Mouse (Mus musculus) stomach, embryonic 15.5 days (tissue): Measurements from ENCODE around the gene Olfr1341. TPM values are rescaled to one million over a fixed set of nuclear protein-coding genes. Genes with fewer than 3 reads are reported as not detected.

Experiments
- ATAC-seq: fragments of 200-750 bp; cut with Nextera tagmentation; 2 replicates; pipeline ENCODE4 v1.8.0; 2017; ENCODE audit warnings: low read depth, moderate number of reproducible peaks, moderate TSS enrichment; ENCODE audit not compliant: insufficient read depth, low FRiP score
- H3K27ac ChIP-seq: fragments of 300-500 bp; sonication (generic); 2 replicates; pipeline ENCODE4 v1.5.1; 2015; ENCODE audit warnings: mild to moderate bottlenecking, inconsistent platforms
- H3K27me3 ChIP-seq: fragments of 300-500 bp; sonication (generic); replicated peaks from 2 replicates; pipeline ENCODE4 v1.6.1; 2015; ENCODE audit warnings: inconsistent platforms
- H3K36me3 ChIP-seq: fragments of 300-500 bp; sonication (generic); 2 replicates; pipeline ENCODE4 v1.6.1; 2015; ENCODE audit warnings: inconsistent platforms
- H3K4me1 ChIP-seq: fragments of 300-500 bp; sonication (generic); 2 replicates; pipeline ENCODE4 v1.6.1; 2015; ENCODE audit warnings: inconsistent platforms
- H3K4me2 ChIP-seq: fragments of 300-500 bp; sonication (generic); 2 replicates; pipeline ENCODE4 v1.6.1; 2015; ENCODE audit warnings: mild to moderate bottlenecking, inconsistent platforms
- H3K4me3 ChIP-seq: fragments of 300-500 bp; sonication (generic); replicated peaks from 2 replicates; pipeline ENCODE4 v1.5.1; 2015; ENCODE audit warnings: inconsistent platforms
- H3K9ac ChIP-seq: fragments of 300-500 bp; sonication (generic); 2 replicates; pipeline ENCODE4 v1.6.1; 2015; ENCODE audit warnings: inconsistent platforms
- H3K9me3 ChIP-seq: fragments of 300-500 bp; sonication (generic); 2 replicates; pipeline ENCODE4 v1.6.1; 2016; ENCODE audit warnings: inconsistent platforms
- WGBS: fragments of 180-500 bp; shearing (Covaris S2); methylation state at CpG from one replicate; pipeline ENCODE4 v1.1.7; 2015; 5-methylcytosine and 5-hydroxymethylcytosine counted together
- polyA plus RNA-seq: library from polyadenylated mRNA; unstranded; fragments of >200 nt; fragmentation: Nextera tagmentation; extraction: Ambion mirVana; gene quantifications from 2 replicates; pipeline ENCODE4 v1.2.1, GENCODE M21; 2015

Gene Olfr1341
- not detected in 2 replicates for polyA plus RNA-seq

- Histone ChIP-seq H3K4me3 (no peak within 1 kb of the TSS), H3K9me3 (no peaks in the 10 kb centered on the region), H3K27ac (no peak within 1 kb of the TSS), H3K4me1 (no peaks in the 10 kb centered on the region), H3K4me2 (no peak within 1 kb of the TSS), H3K36me3 (no peaks in the 10 kb centered on the region), H3K27me3 (no peaks in the 10 kb centered on the region), H3K9ac (no peak within 1 kb of the TSS)
- WGBS = 78% methylated on average over 3 of the region's 3 CpGs
- no peak for ATAC-seq
Observed at GRCm38 (mm10) chr4:118703223-118703622, at the start of gene Olfr1341. TSS of gene Olfr1341 (plus strand) at chr4:118703523.

GRCm38 (mm10) chr4:118658652-118659051 lies 44.7 kb upstream of the Olfr1341 start, which contains the start of gene Olfr62:
TSS of gene Olfr62 (plus strand) at chr4:118658952.
- no peak for ATAC-seq
- Histone ChIP-seq H3K4me2 (no peak within 1 kb of the TSS), H3K36me3 (no peaks in the 10 kb centered on the region), H3K9me3 (no peaks in the 10 kb centered on the region), H3K9ac (no peak within 1 kb of the TSS), H3K4me1 (no peaks in the 10 kb centered on the region), H3K27me3 (no peaks in the 10 kb centered on the region), H3K27ac (no peak within 1 kb of the TSS), H3K4me3 (no peak within 1 kb of the TSS)

GRCm38 (mm10) chr4:118687086-118687485 lies 16.2 kb upstream of the Olfr1341 start:
- no peaks in the 10 kb centered on the region for H3K9me3 ChIP-seq
- H3K4me1 ChIP-seq = no peaks in the 10 kb centered on the region
- 33% methylated on average over 2 of the region's 2 CpGs for WGBS
- no peaks in the 10 kb centered on the region for H3K27me3 ChIP-seq
- no peak overlapping the region for H3K9ac ChIP-seq
- H3K27ac ChIP-seq = no peak overlapping the region
- no peak overlapping the region for H3K4me2 ChIP-seq
- H3K36me3 ChIP-seq = no peaks in the 10 kb centered on the region
- H3K4me3 ChIP-seq = no peak overlapping the region
- ATAC-seq = no peak; the same call in 1 of the 2 replicates

GRCm38 (mm10) chr4:118692412-118692973 lies 10.8 kb upstream of the Olfr1341 start, which contains the start of gene Olfr1342:
TSS of gene Olfr1342 (minus strand) at chr4:118692756.
- 48% methylated on average over 12 of the region's 12 CpGs for WGBS
- ATAC-seq = no peak
- Histone ChIP-seq H3K9ac (no peak within 1 kb of the TSS), H3K4me2 (no peak within 1 kb of the TSS), H3K27me3 (no peaks in the 10 kb centered on the region), H3K4me3 (no peak within 1 kb of the TSS), H3K9me3 (no peaks in the 10 kb centered on the region), H3K27ac (no peak within 1 kb of the TSS), H3K4me1 (no peaks in the 10 kb centered on the region), H3K36me3 (no peaks in the 10 kb centered on the region)

- H3K4me3 ChIP-seq = no peak overlapping the region
- no peak overlapping the region for H3K9ac ChIP-seq
- H3K4me2 ChIP-seq = no peak overlapping the region
- ATAC-seq = no peak
- H3K27ac ChIP-seq = no peak overlapping the region
- H3K9me3 ChIP-seq = no peaks in the 10 kb centered on the region
- H3K4me1 ChIP-seq = no peaks in the 10 kb centered on the region
- WGBS = 36% methylated on average over 2 of the region's 2 CpGs
- no peaks in the 10 kb centered on the region for H3K27me3 ChIP-seq
- no peaks in the 10 kb centered on the region for H3K36me3 ChIP-seq
Observed at GRCm38 (mm10) chr4:118693812-118694211, 9.5 kb upstream of the Olfr1341 start.

- Histone ChIP-seq H3K27ac (no peak overlapping the region), H3K27me3 (no peaks in the 10 kb centered on the region), H3K36me3 (no peaks in the 10 kb centered on the region), H3K9ac (no peak overlapping the region), H3K4me3 (no peak overlapping the region), H3K4me2 (no peak overlapping the region), H3K4me1 (no peaks in the 10 kb centered on the region), H3K9me3 (no peaks in the 10 kb centered on the region)
- ATAC-seq = no peak
- 83% methylated on average over 5 of the region's 5 CpGs for WGBS
Observed at GRCm38 (mm10) chr4:118708086-118708485, 4.8 kb downstream of the Olfr1341 start.

GRCm38 (mm10) chr4:118711656-118712055 lies 8.3 kb downstream of the Olfr1341 start:
- no peaks in the 10 kb centered on the region for H3K9me3 ChIP-seq
- no peak for ATAC-seq
- H3K27ac ChIP-seq = no peak overlapping the region
- no peak overlapping the region for H3K4me2 ChIP-seq
- no peaks in the 10 kb centered on the region for H3K36me3 ChIP-seq
- H3K4me3 ChIP-seq = no peak overlapping the region
- WGBS = 52% methylated on average over 1 of the region's 1 CpGs
- H3K4me1 ChIP-seq = no peaks in the 10 kb centered on the region
- no peak overlapping the region for H3K9ac ChIP-seq
- H3K27me3 ChIP-seq = no peaks in the 10 kb centered on the region

- no peak within 1 kb of the TSS for H3K9ac ChIP-seq
Observed at GRCm38 (mm10) chr4:118719838-118720237, 16.5 kb downstream of the Olfr1341 start, which contains the start of gene Olfr1340. TSS of gene Olfr1340 (plus strand) at chr4:118720138.

GRCm38 (mm10) chr4:118721742-118722483 lies 18.6 kb downstream of the Olfr1341 start:
- WGBS = 49% methylated on average over 10 of the region's 10 CpGs
- Histone ChIP-seq H3K4me1 (no peaks in the 10 kb centered on the region), H3K9me3 (no peaks in the 10 kb centered on the region), H3K4me3 (no peak overlapping the region), H3K9ac (no peak overlapping the region), H3K4me2 (no peak overlapping the region), H3K27ac (no peak overlapping the region), H3K36me3 (no peaks in the 10 kb centered on the region), H3K27me3 (no peaks in the 10 kb centered on the region)
- no peak for ATAC-seq

More at GRCm38 (mm10) chr4:118719838-118720237, 16.5 kb downstream of the Olfr1341 start, which contains the start of gene Olfr1340:
- Histone ChIP-seq H3K36me3 (no peaks in the 10 kb centered on the region), H3K27ac (no peak within 1 kb of the TSS), H3K4me3 (no peak within 1 kb of the TSS), H3K4me1 (no peaks in the 10 kb centered on the region), H3K4me2 (no peak within 1 kb of the TSS), H3K27me3 (no peaks in the 10 kb centered on the region), H3K9me3 (no peaks in the 10 kb centered on the region)
- ATAC-seq = no peak

GRCm38 (mm10) chr4:118731875-118732274 lies 28.6 kb downstream of the Olfr1341 start, which contains the start of gene Olfr1339:
TSS of gene Olfr1339 (plus strand) at chr4:118732175.
- Histone ChIP-seq H3K36me3 (no peaks in the 10 kb centered on the region), H3K9ac (no peak within 1 kb of the TSS), H3K27ac (no peak within 1 kb of the TSS), H3K4me3 (no peak within 1 kb of the TSS), H3K9me3 (no peaks in the 10 kb centered on the region), H3K4me1 (no peaks in the 10 kb centered on the region), H3K27me3 (no peaks in the 10 kb centered on the region), H3K4me2 (no peak within 1 kb of the TSS)
- ATAC-seq = no peak
- 100% methylated on average over 1 of the region's 1 CpGs for WGBS

GRCm38 (mm10) chr4:118739574-118739973 lies 36.3 kb downstream of the Olfr1341 start:
- no peaks in the 10 kb centered on the region for H3K9me3 ChIP-seq
- no peak for ATAC-seq
- H3K4me2 ChIP-seq = no peak overlapping the region
- H3K4me3 ChIP-seq = no peak overlapping the region
- no peaks in the 10 kb centered on the region for H3K4me1 ChIP-seq
- H3K27me3 ChIP-seq = peaks cover 8% of the 10 kb centered on the region
- no peak overlapping the region for H3K27ac ChIP-seq
- 59% methylated on average over 3 of the region's 3 CpGs for WGBS
- H3K9ac ChIP-seq = no peak overlapping the region
- H3K36me3 ChIP-seq = no peaks in the 10 kb centered on the region

- Histone ChIP-seq H3K4me2 (no peak overlapping the region), H3K9ac (no peak overlapping the region), H3K36me3 (no peaks in the 10 kb centered on the region), H3K9me3 (no peaks in the 10 kb centered on the region), H3K27ac (no peak overlapping the region), H3K27me3 (peaks cover 8% of the 10 kb centered on the region), H3K4me3 (no peak overlapping the region), H3K4me1 (no peaks in the 10 kb centered on the region)
- WGBS = 7% methylated on average over 11 of the region's 11 CpGs
- ATAC-seq = no peak
Observed at GRCm38 (mm10) chr4:118740988-118741698, 37.8 kb downstream of the Olfr1341 start.
